In genomic region chr10:44702108-44702507, GRCm38 (mm10) we compare ENCODE assay signal across 8 mouse cellular contexts.
DNase-seq lines count a peak whose midpoint lies in the region; ATAC-seq and TF ChIP-seq lines count a peak whose summit lies in the region.

No protein-coding gene starts in this region.

- H3K9me3 ChIP-seq in lung, postnatal 0 days (ENCODE audit: low read length) = no peaks in the 10 kb centered on the region

- no peak for TF ChIP-seq EP300 in lung, postnatal 0 days (IDR thresholded peaks at IDR 0.05)

- H3K4me1 ChIP-seq in lung, postnatal 0 days (ENCODE audit: insufficient read depth, low read depth, low read length) = no peaks in the 10 kb centered on the region

- DNase-seq in heart, adult 8-10 months (ENCODE audit: low spot score) = peak; percentile 5
- no peak for DNase-seq in heart, postnatal 4 days
- peak; percentile 58 for DNase-seq in adrenal gland, adult 8-10 months
- DNase-seq in kidney, adult 9 months = peak; percentile 77
- peak; percentile 85 for DNase-seq in lung, postnatal 0 days (ENCODE audit: low spot score)
- no peak for DNase-seq in T-cell, adult 2 months (ENCODE audit: low spot score)
- no peak for DNase-seq in urinary bladder, postnatal 4 days (ENCODE audit: low spot score in 2 of 2)
- DNase-seq in embryo, embryonic 9.5 days (ENCODE audit: extremely low spot score) = no peak

- 40% methylated on average over 5 of the region's 5 CpGs for WGBS in lung, postnatal 0 days

- no peak overlapping the region for H3K27ac ChIP-seq in lung, postnatal 0 days (ENCODE audit: low read length)

- no peak overlapping the region for H3K9ac ChIP-seq in lung, postnatal 0 days (replicated peaks; ENCODE audit: low read depth)

- peak; percentile 92 for ATAC-seq in lung, postnatal 0 days

- no peaks in the 10 kb centered on the region for H3K36me3 ChIP-seq in lung, postnatal 0 days (ENCODE audit: insufficient read depth, low read length)

- no peaks in the 10 kb centered on the region for H3K27me3 ChIP-seq in lung, postnatal 0 days (replicated peaks; ENCODE audit: insufficient read depth, low read length)

- no peak overlapping the region for H3K4me2 ChIP-seq in lung, postnatal 0 days (replicated peaks; ENCODE audit: low read depth, low read length)

- TF ChIP-seq CTCF in lung, postnatal 0 days (IDR thresholded peaks at IDR 0.05) = peak; percentile 31

- no peak overlapping the region for H3K4me3 ChIP-seq in lung, postnatal 0 days (ENCODE audit: low read depth, low read length)

Comparison
In these comparisons a context has a peak if more than half of its experiments do, and no peak if none do; other contexts are left out.
1. DNase-seq: peak in heart, adult 8-10 months (single experiment), adrenal gland, adult 8-10 months (single experiment), kidney, adult 9 months (single experiment) and lung, postnatal 0 days (single experiment); none in heart, postnatal 4 days (single experiment), T-cell, adult 2 months (single experiment), urinary bladder, postnatal 4 days (0 of 2) and embryo, embryonic 9.5 days (single experiment).